In genomic region chr12:5191628-5192379, GRCm38 (mm10) we compare ENCODE assay signal across 8 mouse cellular contexts.
DNase-seq lines count a peak whose midpoint lies in the region; ATAC-seq and TF ChIP-seq lines count a peak whose summit lies in the region.

No protein-coding gene starts in this region.

- H3K4me1 ChIP-seq in kidney, adult 2 months (ENCODE audit: control insufficient read depth, insufficient read depth, low read length), result no peaks in the 10 kb centered on the region; the same call in 1 of the 2 replicates
- peaks cover 15% of the 10 kb centered on the region for H3K4me1 ChIP-seq in lung, embryonic 16.5 days (replicated peaks; ENCODE audit: control insufficient read depth, insufficient read depth, low read length)

- no peaks in the 10 kb centered on the region for H3K9me3 ChIP-seq in lung, embryonic 16.5 days (ENCODE audit: control insufficient read depth, low read length)

- ATAC-seq in lung, embryonic 16.5 days (ENCODE audit: low read depth), result peak; percentile 88

- TF ChIP-seq POLR2A in kidney, adult 2 months (IDR thresholded peaks at IDR 0.05; ENCODE audit: low read depth, low read length), result no peak

- TF ChIP-seq CTCF in kidney, adult 2 months (conservative IDR thresholded peaks at IDR 0.05; ENCODE audit: insufficient read depth, insufficient read length, low read depth, low read length), result no peak

- H3K36me3 ChIP-seq in kidney, adult 2 months (ENCODE audit: control insufficient read depth, insufficient read depth, low read length), result no peaks in the 10 kb centered on the region
- H3K36me3 ChIP-seq in lung, embryonic 16.5 days (ENCODE audit: control insufficient read depth, insufficient read depth, low read length), result no peaks in the 10 kb centered on the region

- peak overlapping the region; percentile 39 for H3K4me2 ChIP-seq in lung, embryonic 16.5 days (ENCODE audit: low read depth, low read length)

- no peak overlapping the region for H3K27ac ChIP-seq in kidney, adult 2 months (ENCODE audit: insufficient read depth, low read depth, low read length)
- peak overlapping the region; percentile 41 for H3K27ac ChIP-seq in lung, embryonic 16.5 days (ENCODE audit: low read length)

- H3K9ac ChIP-seq in lung, embryonic 16.5 days (ENCODE audit: low read length), result peak overlapping the region; percentile 27

- no peak overlapping the region for H3K4me3 ChIP-seq in kidney, adult 2 months (ENCODE audit: insufficient read depth, low read depth, low read length)
- H3K4me3 ChIP-seq in lung, embryonic 16.5 days (ENCODE audit: low read length), result peak overlapping the region; percentile 4; the same call in 1 of the 2 replicates

- DNase-seq in ZHBTc4 (ENCODE audit: low read depth, low spot score), result peak; percentile 94
- DNase-seq in embryo, embryonic 10.5 days (ENCODE audit: low spot score), result peak; percentile 84
- peak; percentile 58 for DNase-seq in heart, adult 8-10 months (ENCODE audit: low spot score)
- peak; percentile 69 for DNase-seq in kidney, adult 2 months
- peak; percentile 93 for DNase-seq in retina, postnatal 1 day
- DNase-seq in Muller cell, postnatal 12 days (ENCODE audit: inconsistent ontology term), result no peak
- DNase-seq in right cerebral cortex, adult 18-20 months, result no peak

- WGBS in kidney, adult 2 months, result 18% methylated on average over 14 of the region's 14 CpGs
- WGBS in lung, embryonic 16.5 days, result 10% methylated on average over 14 of the region's 14 CpGs

- H3K27me3 ChIP-seq in kidney, adult 2 months (replicated peaks; ENCODE audit: control insufficient read depth, insufficient read depth, low read length), result no peaks in the 10 kb centered on the region
- H3K27me3 ChIP-seq in lung, embryonic 16.5 days (ENCODE audit: control insufficient read depth, insufficient read depth, low read depth, low read length), result no peaks in the 10 kb centered on the region

Comparison
In these comparisons a context has a peak if more than half of its experiments do, and no peak if none do; other contexts are left out.
1. DNase-seq: peak in ZHBTc4 (single experiment), embryo, embryonic 10.5 days (single experiment), heart, adult 8-10 months (single experiment), kidney, adult 2 months (single experiment) and retina, postnatal 1 day (single experiment); none in Muller cell, postnatal 12 days (single experiment) and right cerebral cortex, adult 18-20 months (single experiment).